Mouse (Mus musculus) cerebellum, adult 11 months (tissue): Measurements from ENCODE around the gene Odf2l.

Experiments
- DNase-seq: peaks from one replicate; pipeline ENCODE4 v3.0.0; 2022

Gene Odf2l

GRCm38 (mm10) chr3:145142925-145143324 lies 24.5 kb downstream of the Odf2l start:
- no peak for DNase-seq

GRCm38 (mm10) chr3:145143856-145144255 lies 25.5 kb downstream of the Odf2l start:
- no peak for DNase-seq

GRCm38 (mm10) chr3:145146871-145147270 lies 28.5 kb downstream of the Odf2l start:
- no peak for DNase-seq

- no peak for DNase-seq
These were observed 29.1 kb downstream of the Odf2l start for GRCm38 (mm10) chr3:145147483-145147882.

- no peak for DNase-seq
These were observed 29.6 kb downstream of the Odf2l start for GRCm38 (mm10) chr3:145147952-145148351.

- no peak for DNase-seq
These were observed 32.7 kb downstream of the Odf2l start for GRCm38 (mm10) chr3:145151092-145151491.

GRCm38 (mm10) chr3:145151933-145152332 lies 33.5 kb downstream of the Odf2l start:
- no peak for DNase-seq

GRCm38 (mm10) chr3:145156883-145157282 lies 38.5 kb downstream of the Odf2l start:
- DNase-seq = no peak

- no peak for DNase-seq
These were observed 40.1 kb downstream of the Odf2l start for GRCm38 (mm10) chr3:145158441-145158840.

GRCm38 (mm10) chr3:145166741-145167140 lies 48.4 kb downstream of the Odf2l start:
- no peak for DNase-seq

- no peak for DNase-seq
These were observed 49.4 kb downstream of the Odf2l start for GRCm38 (mm10) chr3:145167766-145168165.

GRCm38 (mm10) chr3:145168844-145169696 lies 50.7 kb downstream of the Odf2l start:
- no peak for DNase-seq

- DNase-seq = no peak
These were observed 51.6 kb downstream of the Odf2l start for GRCm38 (mm10) chr3:145170028-145170427.

- DNase-seq = no peak
These were observed 52.4 kb downstream of the Odf2l start for GRCm38 (mm10) chr3:145170604-145171389.

- DNase-seq = no peak
These were observed 53.1 kb downstream of the Odf2l start for GRCm38 (mm10) chr3:145171390-145172060.

GRCm38 (mm10) chr3:145184645-145185044 lies 66.3 kb downstream of the Odf2l start:
- no peak for DNase-seq

- DNase-seq = no peak
These were observed 73.6 kb downstream of the Odf2l start for GRCm38 (mm10) chr3:145191972-145192371.

- no peak for DNase-seq
These were observed 77.0 kb downstream of the Odf2l start for GRCm38 (mm10) chr3:145195240-145195923.

GRCm38 (mm10) chr3:145198050-145198449 lies 79.7 kb downstream of the Odf2l start:
- no peak for DNase-seq
